Mouse (Mus musculus) neural tube, embryonic 14.5 days (tissue): ENCODE data around the gene Chst15. TPM values are rescaled to one million over a fixed set of nuclear protein-coding genes. Genes with fewer than 3 reads are reported as not detected.
A peak's percentile ranks its signal among the peaks of the same experiment; 100 is the strongest.

ENCODE experiments used
- ATAC-seq: fragments of 200-750 bp; cut with Nextera tagmentation; 2 replicates; pipeline ENCODE4 v1.8.0; 2017; ENCODE audit warnings: low read depth, mild to moderate bottlenecking, moderate TSS enrichment, moderate library complexity
- H3K27ac ChIP-seq: fragments of 300-500 bp; sonication (generic); 2 replicates; pipeline ENCODE4 v1.5.1; 2014; ENCODE audit warnings: low read depth, mild to moderate bottlenecking, control low read depth, low read length, moderate library complexity, mixed read lengths
- H3K27me3 ChIP-seq: fragments of 300-500 bp; sonication (generic); 2 replicates; pipeline ENCODE4 v1.6.1; 2014; ENCODE audit warnings: low read length; ENCODE audit not compliant: control insufficient read depth, insufficient read depth
- H3K36me3 ChIP-seq: fragments of 300-500 bp; sonication (generic); 2 replicates; pipeline ENCODE4 v1.6.1; 2014; ENCODE audit warnings: low read length, mixed read lengths; ENCODE audit not compliant: control insufficient read depth, insufficient read depth
- H3K4me1 ChIP-seq: fragments of 300-500 bp; sonication (generic); 2 replicates; pipeline ENCODE4 v1.6.1; 2014; ENCODE audit warnings: low read length; ENCODE audit not compliant: control insufficient read depth, insufficient read depth
- H3K4me2 ChIP-seq: fragments of 300-500 bp; sonication (generic); 2 replicates; pipeline ENCODE4 v1.6.1; 2014; ENCODE audit warnings: mild to moderate bottlenecking, low read depth, low read length, control low read depth
- H3K4me3 ChIP-seq: fragments of 300-500 bp; sonication (generic); 2 replicates; pipeline ENCODE4 v1.5.1; 2014; ENCODE audit warnings: low read depth, low read length, control low read depth, mixed read lengths
- H3K9ac ChIP-seq: fragments of 300-500 bp; sonication (generic); replicated peaks from 2 replicates; pipeline ENCODE4 v1.6.1; 2014; ENCODE audit warnings: low read depth, mild to moderate bottlenecking, control low read depth, low read length, mixed read lengths
- H3K9me3 ChIP-seq: fragments of 300-500 bp; sonication (generic); 2 replicates; pipeline ENCODE4 v1.6.1; 2016; ENCODE audit warnings: low read length; ENCODE audit not compliant: control insufficient read depth
- WGBS: fragments of 180-500 bp; shearing (Covaris S2); extraction: QIAGEN DNeasy Blood & Tissue Kit; methylation state at CpG from one replicate; pipeline ENCODE4 v1.1.7; 2014; 5-methylcytosine and 5-hydroxymethylcytosine counted together
- polyA plus RNA-seq: library from polyadenylated mRNA; unstranded; fragments of >200 nt; fragmentation: Nextera tagmentation; extraction: Ambion mirVana; gene quantifications from 2 replicates; pipeline ENCODE4 v1.2.1, GENCODE M21; 2014

The Chst15 gene
- polyA plus RNA-seq, 1 experiment from 2014 or later = 16.7 TPM

GRCm38 (mm10) chr7:132306671-132307412, 10.2 kb downstream of the Chst15 start:
- no peaks in the 10 kb centered on the region for H3K27me3 ChIP-seq
- H3K4me1 ChIP-seq = peaks cover 9% of the 10 kb centered on the region; the same call in 1 of the 2 replicates
- H3K4me3 ChIP-seq = no peak overlapping the region
- H3K4me2 ChIP-seq = no peak overlapping the region
- no peak overlapping the region for H3K9ac ChIP-seq
- H3K27ac ChIP-seq = no peak overlapping the region
- no peaks in the 10 kb centered on the region for H3K36me3 ChIP-seq
- no peaks in the 10 kb centered on the region for H3K9me3 ChIP-seq
- 96% methylated on average over 8 of the region's 8 CpGs for WGBS
- ATAC-seq = no peak

GRCm38 (mm10) chr7:132305492-132306375, 11.3 kb downstream of the Chst15 start:
- no peak for ATAC-seq
- 78% methylated on average over 5 of the region's 5 CpGs for WGBS
- no peaks in the 10 kb centered on the region for H3K27me3 ChIP-seq
- H3K4me1 ChIP-seq = peaks cover 9% of the 10 kb centered on the region; the same call in 1 of the 2 replicates
- H3K9ac ChIP-seq = no peak overlapping the region
- H3K4me2 ChIP-seq = no peak overlapping the region
- H3K36me3 ChIP-seq = no peaks in the 10 kb centered on the region
- H3K4me3 ChIP-seq = no peak overlapping the region
- no peak overlapping the region for H3K27ac ChIP-seq
- H3K9me3 ChIP-seq = no peaks in the 10 kb centered on the region

GRCm38 (mm10) chr7:132304424-132305085, 12.5 kb downstream of the Chst15 start:
- WGBS = 61% methylated on average over 8 of the region's 8 CpGs
- ATAC-seq = no peak
- Histone ChIP-seq H3K9me3 (no peaks in the 10 kb centered on the region), H3K4me3 (no peak overlapping the region), H3K4me2 (no peak overlapping the region), H3K27ac (no peak overlapping the region), H3K27me3 (no peaks in the 10 kb centered on the region), H3K36me3 (no peaks in the 10 kb centered on the region), H3K9ac (no peak overlapping the region), H3K4me1 (peaks cover 18% of the 10 kb centered on the region; the same call in 1 of the 2 replicates)

- Histone ChIP-seq H3K4me2 (no peak overlapping the region), H3K9me3 (no peaks in the 10 kb centered on the region), H3K27me3 (no peaks in the 10 kb centered on the region), H3K36me3 (no peaks in the 10 kb centered on the region), H3K27ac (no peak overlapping the region), H3K4me3 (no peak overlapping the region), H3K4me1 (peaks cover 24% of the 10 kb centered on the region), H3K9ac (no peak overlapping the region)
- 82% methylated on average over 7 of the region's 7 CpGs for WGBS
- ATAC-seq = no peak
Observed at GRCm38 (mm10) chr7:132303988-132304387, 13.0 kb downstream of the Chst15 start.

- no peaks in the 10 kb centered on the region for H3K36me3 ChIP-seq
- H3K4me1 ChIP-seq = peaks cover 30% of the 10 kb centered on the region
- H3K9me3 ChIP-seq = no peaks in the 10 kb centered on the region
- no peak overlapping the region for H3K4me2 ChIP-seq
- no peak overlapping the region for H3K4me3 ChIP-seq
- no peak for ATAC-seq
- H3K27me3 ChIP-seq = no peaks in the 10 kb centered on the region
- no peak overlapping the region for H3K27ac ChIP-seq
- H3K9ac ChIP-seq = no peak overlapping the region
- 79% methylated on average over 8 of the region's 8 CpGs for WGBS
Observed at GRCm38 (mm10) chr7:132302508-132303241, 14.4 kb downstream of the Chst15 start.

GRCm38 (mm10) chr7:132299661-132300210, 17.3 kb downstream of the Chst15 start:
- no peak overlapping the region for H3K27ac ChIP-seq
- peaks cover 24% of the 10 kb centered on the region for H3K4me1 ChIP-seq
- no peak for ATAC-seq
- H3K4me3 ChIP-seq = no peak overlapping the region
- H3K36me3 ChIP-seq = no peaks in the 10 kb centered on the region
- no peaks in the 10 kb centered on the region for H3K27me3 ChIP-seq
- H3K9ac ChIP-seq = no peak overlapping the region
- H3K9me3 ChIP-seq = no peaks in the 10 kb centered on the region
- no peak overlapping the region for H3K4me2 ChIP-seq
- 50% methylated on average over 5 of the region's 5 CpGs for WGBS

GRCm38 (mm10) chr7:132298412-132298990, 18.5 kb downstream of the Chst15 start:
- Histone ChIP-seq H3K27me3 (no peaks in the 10 kb centered on the region), H3K4me1 (peaks cover 21% of the 10 kb centered on the region), H3K4me2 (no peak overlapping the region), H3K4me3 (no peak overlapping the region), H3K9me3 (no peaks in the 10 kb centered on the region), H3K27ac (peak overlapping the region; percentile 71), H3K36me3 (no peaks in the 10 kb centered on the region), H3K9ac (no peak overlapping the region)
- 36% methylated on average over 7 of the region's 7 CpGs for WGBS
- peak; percentile 83 for ATAC-seq
